Mouse (Mus musculus) erythroblast, embryonic 14.5 days (primary cell): ENCODE data around the gene Syn2. TPM values are rescaled to one million over a fixed set of nuclear protein-coding genes. Genes with fewer than 3 reads are reported as not detected.
A peak's percentile ranks its signal among the peaks of the same experiment; 100 is the strongest.

Experiments used
- H3K27me3 ChIP-seq: 2 replicates; pipeline ENCODE4 v1.6.1; 2012; ENCODE audit warnings: inconsistent platforms; ENCODE audit not compliant: control insufficient read depth
- H3K36me3 ChIP-seq: 2 replicates; pipeline ENCODE4 v1.6.1; 2012; ENCODE audit warnings: mild to moderate bottlenecking, inconsistent platforms; ENCODE audit not compliant: control insufficient read depth
- H3K4me1 ChIP-seq: 2 replicates; pipeline ENCODE4 v1.6.1; 2012; ENCODE audit warnings: inconsistent platforms; ENCODE audit not compliant: control insufficient read depth
- H3K4me3 ChIP-seq: replicated peaks from 2 replicates; pipeline ENCODE3; 2012; ENCODE audit warnings: moderate library complexity, mild to moderate bottlenecking, inconsistent platforms
- H3K9me3 ChIP-seq: 2 replicates; pipeline ENCODE4 v1.6.1; 2012; ENCODE audit warnings: low read length, inconsistent platforms, mixed read lengths; ENCODE audit not compliant: control insufficient read depth
- GATA1 ChIP-seq: IDR thresholded peaks from 2 replicates; pipeline ENCODE4 v1.6.1; 2012; ENCODE audit warnings: low read length, inconsistent platforms, mixed read lengths
- TAL1 ChIP-seq: IDR thresholded peaks from 3 replicates; pipeline ENCODE4 v1.6.1; 2012; ENCODE audit warnings: low read length, inconsistent platforms, mixed read lengths
- polyA plus RNA-seq: library from polyadenylated mRNA; stranded (reverse); fragments of >175 nt; gene quantifications from 2 replicates; pipeline ENCODE4 v1.2.3, GENCODE M21; 2012

Gene Syn2
- polyA plus RNA-seq, 1 experiment: not detected

- Histone ChIP-seq H3K4me3 (no peak overlapping the region), H3K36me3 (no peaks in the 10 kb centered on the region), H3K27me3 (no peaks in the 10 kb centered on the region), H3K9me3 (no peaks in the 10 kb centered on the region), H3K4me1 (no peaks in the 10 kb centered on the region; the same call in 1 of the 2 replicates)
- TF ChIP-seq GATA1 (no peak), TAL1 (no peak)
Measured at GRCm38 (mm10) chr6:115124675-115125357, 9.9 kb upstream of the Syn2 start.

- Histone ChIP-seq H3K4me3 (no peak overlapping the region), H3K4me1 (no peaks in the 10 kb centered on the region; the same call in 1 of the 2 replicates), H3K36me3 (no peaks in the 10 kb centered on the region), H3K27me3 (no peaks in the 10 kb centered on the region), H3K9me3 (no peaks in the 10 kb centered on the region)
- no peak for TF ChIP-seq GATA1
Measured at GRCm38 (mm10) chr6:115125358-115125720, 9.4 kb upstream of the Syn2 start.

- H3K4me3 ChIP-seq: no peak overlapping the region
- no peaks in the 10 kb centered on the region for H3K9me3 ChIP-seq
- no peaks in the 10 kb centered on the region for H3K36me3 ChIP-seq
- TF ChIP-seq GATA1: no peak
- TF ChIP-seq TAL1: no peak
- H3K4me1 ChIP-seq: no peaks in the 10 kb centered on the region; the same call in 1 of the 2 replicates
- no peaks in the 10 kb centered on the region for H3K27me3 ChIP-seq
Measured at GRCm38 (mm10) chr6:115126232-115126785, 8.4 kb upstream of the Syn2 start.

GRCm38 (mm10) chr6:115126851-115127250, 7.9 kb upstream of the Syn2 start:
- Histone ChIP-seq H3K4me3 (no peak overlapping the region), H3K36me3 (no peaks in the 10 kb centered on the region), H3K4me1 (no peaks in the 10 kb centered on the region; the same call in 1 of the 2 replicates), H3K27me3 (no peaks in the 10 kb centered on the region), H3K9me3 (no peaks in the 10 kb centered on the region)
- TF ChIP-seq TAL1 (no peak), GATA1 (no peak)

DNA sequence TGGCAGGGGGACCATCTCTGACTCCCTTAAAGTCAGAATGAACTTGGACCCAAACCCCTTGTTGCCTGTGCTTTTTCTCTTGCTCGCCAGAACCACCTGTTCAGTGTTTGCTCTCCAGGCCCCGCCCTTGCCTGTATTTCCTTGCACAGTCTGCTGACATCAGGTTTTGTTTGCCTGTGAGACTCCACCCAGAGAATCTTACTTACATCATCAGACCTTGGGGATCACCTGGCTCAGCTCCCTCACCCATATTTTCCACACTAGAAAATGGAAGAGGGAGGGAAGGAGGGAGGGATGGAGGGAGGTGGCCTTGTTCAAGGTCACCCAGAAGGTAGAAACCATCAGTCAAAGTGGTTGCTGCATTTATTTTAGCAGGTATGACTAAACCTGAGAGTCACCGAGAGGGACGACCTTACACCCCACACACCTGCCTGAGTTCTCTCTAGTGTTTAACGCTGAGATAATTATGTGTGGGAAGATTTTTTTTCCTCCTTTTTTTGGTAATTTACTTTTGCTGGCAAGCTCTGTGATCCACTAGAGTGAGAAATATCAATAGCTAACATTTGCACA, 7.4 kb upstream of the Syn2 start:
- H3K36me3 ChIP-seq: no peaks in the 10 kb centered on the region
- H3K4me1 ChIP-seq: no peaks in the 10 kb centered on the region; the same call in 1 of the 2 replicates
- H3K4me3 ChIP-seq: no peak overlapping the region
- no peaks in the 10 kb centered on the region for H3K9me3 ChIP-seq
- H3K27me3 ChIP-seq: no peaks in the 10 kb centered on the region
- TF ChIP-seq GATA1 (no peak), TAL1 (no peak)

DNA sequence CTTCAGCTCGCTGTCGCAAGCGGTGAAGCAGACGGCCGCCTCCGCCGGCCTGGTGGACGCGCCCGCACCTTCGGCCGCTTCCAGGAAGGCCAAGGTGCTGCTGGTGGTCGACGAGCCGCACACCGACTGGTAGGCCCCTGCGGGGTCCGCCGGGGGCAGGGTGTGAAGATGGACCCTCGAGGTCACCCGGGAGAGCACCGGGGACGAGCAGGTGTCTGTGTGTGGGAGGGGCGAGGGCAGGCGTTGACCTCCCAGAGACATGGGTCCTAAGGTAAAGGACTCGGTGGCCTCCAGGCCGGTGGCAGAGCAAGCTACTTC, 589 bp downstream of the Syn2 start:
- peak overlapping the region; percentile 53 for H3K4me3 ChIP-seq
- no peaks in the 10 kb centered on the region for H3K36me3 ChIP-seq
- peaks cover 10% of the 10 kb centered on the region for H3K4me1 ChIP-seq
- no peak for TF ChIP-seq GATA1
- no peak for TF ChIP-seq TAL1
- no peaks in the 10 kb centered on the region for H3K9me3 ChIP-seq
- peaks cover 39% of the 10 kb centered on the region for H3K27me3 ChIP-seq

GRCm38 (mm10) chr6:115136156-115136555, 1.5 kb downstream of the Syn2 start:
- Histone ChIP-seq H3K9me3 (no peaks in the 10 kb centered on the region), H3K4me1 (peaks cover 10% of the 10 kb centered on the region), H3K27me3 (peaks cover 39% of the 10 kb centered on the region), H3K36me3 (no peaks in the 10 kb centered on the region), H3K4me3 (no peak overlapping the region)
- TF ChIP-seq TAL1: no peak
- no peak for TF ChIP-seq GATA1

DNA sequence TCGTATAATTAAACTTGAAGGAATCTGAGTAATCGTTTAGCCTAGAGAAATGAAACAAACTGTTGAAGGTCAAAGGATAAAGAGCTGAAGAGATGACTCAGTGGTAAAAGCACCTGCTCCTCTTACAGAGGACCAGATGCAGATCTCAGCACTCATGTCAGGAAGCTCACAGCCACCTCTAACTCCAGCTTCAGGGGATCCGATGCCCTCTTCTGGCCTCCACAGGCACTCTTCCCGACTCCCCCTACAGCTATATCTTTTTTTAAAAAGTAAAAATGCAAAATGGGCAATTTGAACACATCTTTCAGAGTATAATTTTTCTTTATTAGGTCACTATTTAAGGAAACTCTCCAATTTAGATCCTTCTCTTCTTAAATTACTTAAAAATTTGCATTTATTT, 6.7 kb downstream of the Syn2 start:
- H3K36me3 ChIP-seq: no peaks in the 10 kb centered on the region
- peaks cover 14% of the 10 kb centered on the region for H3K27me3 ChIP-seq
- H3K4me3 ChIP-seq: no peak overlapping the region
- TF ChIP-seq TAL1 (no peak), GATA1 (no peak)
- H3K4me1 ChIP-seq: no peaks in the 10 kb centered on the region
- no peaks in the 10 kb centered on the region for H3K9me3 ChIP-seq

- Histone ChIP-seq H3K9me3 (no peaks in the 10 kb centered on the region), H3K4me3 (no peak overlapping the region), H3K36me3 (no peaks in the 10 kb centered on the region), H3K4me1 (no peaks in the 10 kb centered on the region), H3K27me3 (no peaks in the 10 kb centered on the region)
- TF ChIP-seq TAL1 (no peak), GATA1 (no peak)
Measured at GRCm38 (mm10) chr6:115161175-115161574, 26.5 kb downstream of the Syn2 start.
